Mouse (Mus musculus): Measurements from ENCODE around the gene Ide.

DNA sequence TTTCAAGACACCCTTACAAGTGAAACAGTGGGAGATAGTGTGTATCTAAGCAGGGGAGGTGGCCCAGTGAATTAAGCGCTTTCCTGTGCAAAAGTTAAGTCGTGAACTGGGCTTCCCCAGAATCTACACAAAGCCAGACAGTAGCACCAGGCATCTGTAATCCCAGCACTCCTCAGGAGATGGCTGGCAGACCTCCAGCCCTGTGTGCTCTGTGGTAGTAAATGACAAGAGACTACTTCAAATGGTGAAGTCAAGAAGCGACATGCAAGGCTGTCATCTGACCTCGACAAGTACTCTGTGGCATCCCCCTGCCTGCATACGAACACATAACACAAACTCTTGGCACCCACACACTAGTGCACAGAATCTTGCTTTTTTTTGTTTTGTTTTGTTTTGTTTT, 10.4 kb downstream of the Ide start:
- TF ChIP-seq MAX (IDR thresholded peaks at IDR 0.05) (no peak), MYOD1 (IDR thresholded peaks at IDR 0.05; ENCODE audit: control insufficient read depth, insufficient read length, low read depth) (no peak), CTCF (IDR thresholded peaks at IDR 0.05; ENCODE audit: control insufficient read depth, insufficient read depth, insufficient read length) (no peak), USF1 (IDR thresholded peaks at IDR 0.05; ENCODE audit: low read depth) (no peak), CEBPB (IDR thresholded peaks at IDR 0.05; ENCODE audit: low read depth) (no peak), FOSL1 (IDR thresholded peaks at IDR 0.05; ENCODE audit: insufficient read depth, low read length, poor library complexity, severe bottlenecking) (no peak), MYOG (IDR thresholded peaks at IDR 0.05; ENCODE audit: control insufficient read depth, extremely low read depth, insufficient read length) (no peak)

Measured in C2C12 (cell line).